Mouse (Mus musculus): Measurements from ENCODE around the gene 4930435E12Rik.

4930435E12Rik gene

GRCm38 (mm10) chr16:38771145-38771544 lies 57.4 kb downstream of the 4930435E12Rik start:
- DNase-seq (ENCODE audit: low read depth, low spot score), result no peak

GRCm38 (mm10) chr16:38769529-38769928 lies 59.0 kb downstream of the 4930435E12Rik start:
- DNase-seq (ENCODE audit: low read depth, low spot score), result no peak

- no peak for DNase-seq (ENCODE audit: low read depth, low spot score)
Measured at GRCm38 (mm10) chr16:38768386-38768785, 60.2 kb downstream of the 4930435E12Rik start.

DNA sequence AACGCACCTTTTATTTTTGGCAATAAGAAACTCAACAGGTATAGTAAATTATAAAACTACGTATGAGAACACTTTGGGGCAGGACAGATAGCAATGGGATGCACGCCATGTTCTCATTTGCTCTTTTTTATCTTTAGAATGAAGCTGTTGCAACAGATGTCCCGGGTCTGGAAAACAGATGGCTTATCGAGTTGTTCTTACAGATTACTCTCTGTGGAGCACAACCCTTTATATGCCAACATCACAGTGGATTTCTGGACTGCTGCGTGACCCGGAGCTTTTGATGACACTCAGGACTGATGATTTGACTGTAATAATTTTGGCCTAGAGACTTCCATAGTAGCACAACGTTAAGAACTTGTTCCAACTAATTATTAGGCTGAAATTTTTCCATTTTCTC lies 60.8 kb downstream of the 4930435E12Rik start:
- no peak for DNase-seq (ENCODE audit: low read depth, low spot score)

GRCm38 (mm10) chr16:38766671-38767070 lies 61.9 kb downstream of the 4930435E12Rik start:
- DNase-seq (ENCODE audit: low read depth, low spot score), result no peak

GRCm38 (mm10) chr16:38763508-38763907 lies 65.0 kb downstream of the 4930435E12Rik start:
- DNase-seq (ENCODE audit: low read depth, low spot score), result no peak

- no peak for DNase-seq (ENCODE audit: low read depth, low spot score)
Measured at GRCm38 (mm10) chr16:38762401-38762800, 66.1 kb downstream of the 4930435E12Rik start.

All from retina, postnatal 7 days (tissue).